Mouse (Mus musculus) thymus, postnatal 4 days (tissue): ENCODE results near the gene Epp13.
"Not testable (repeated sequence)": the region's sequence is repeated elsewhere in the genome, so short reads cannot be mapped to it uniquely, and the experiment has no call there.

Experiments used
- DNase-seq: peaks from one replicate; pipeline ENCODE4 v3.0.0; 2021

The Epp13 gene

GRCm38 (mm10) chr7:6252410-6252809 lies at the start of gene Epp13:
Epp13 (plus strand) TSS chr7:6252710.
- no peak for DNase-seq

- no peak for DNase-seq
Measured at GRCm38 (mm10) chr7:6204200-6204599, 48.3 kb upstream of the Epp13 start.

GRCm38 (mm10) chr7:6213144-6213543 lies 39.4 kb upstream of the Epp13 start:
- DNase-seq = peak; percentile 66

GRCm38 (mm10) chr7:6214691-6215090 lies 37.8 kb upstream of the Epp13 start:
- DNase-seq = not testable (repeated sequence)

- DNase-seq = no peak
Measured at GRCm38 (mm10) chr7:6220147-6220546, 32.4 kb upstream of the Epp13 start.

GRCm38 (mm10) chr7:6221978-6222377 lies 30.5 kb upstream of the Epp13 start, which contains the start of gene Zscan5b:
Zscan5b (plus strand) TSS chr7:6222278.
- DNase-seq = no peak

- DNase-seq = peak; percentile 11
Measured at GRCm38 (mm10) chr7:6228491-6228890, 24.0 kb upstream of the Epp13 start.

- no peak for DNase-seq
Measured at GRCm38 (mm10) chr7:6239787-6240186, 12.7 kb upstream of the Epp13 start.

- peak; percentile 65 for DNase-seq
Measured at GRCm38 (mm10) chr7:6240841-6241425, 11.6 kb upstream of the Epp13 start.

- no peak for DNase-seq
Measured at GRCm38 (mm10) chr7:6244361-6245292, 7.9 kb upstream of the Epp13 start.

- no peak for DNase-seq
Measured at GRCm38 (mm10) chr7:6254451-6254850, 1.9 kb downstream of the Epp13 start.

- no peak for DNase-seq
Measured at GRCm38 (mm10) chr7:6257386-6257785, 4.9 kb downstream of the Epp13 start.

GRCm38 (mm10) chr7:6258232-6259220 lies 6.0 kb downstream of the Epp13 start:
- no peak for DNase-seq

GRCm38 (mm10) chr7:6260004-6260403 lies 7.5 kb downstream of the Epp13 start:
- not testable (repeated sequence) for DNase-seq

GRCm38 (mm10) chr7:6262120-6262519 lies 9.6 kb downstream of the Epp13 start:
- DNase-seq = no peak

GRCm38 (mm10) chr7:6262984-6263383 lies 10.5 kb downstream of the Epp13 start:
- no peak for DNase-seq

- peak; percentile 74 for DNase-seq
Measured at GRCm38 (mm10) chr7:6265695-6266094, 13.2 kb downstream of the Epp13 start.

- no peak for DNase-seq
Measured at GRCm38 (mm10) chr7:6277906-6278305, 25.4 kb downstream of the Epp13 start.

- DNase-seq = peak; percentile 88
Measured at GRCm38 (mm10) chr7:6282749-6283148, 30.2 kb downstream of the Epp13 start.

GRCm38 (mm10) chr7:6283451-6284075 lies 31.1 kb downstream of the Epp13 start:
- DNase-seq = peak; percentile 86

GRCm38 (mm10) chr7:6284442-6285012 lies 32.0 kb downstream of the Epp13 start:
- peak; percentile 8 for DNase-seq

GRCm38 (mm10) chr7:6285366-6285765 lies 32.9 kb downstream of the Epp13 start:
- no peak for DNase-seq
